Comparison of ENCODE assay signal across 8 mouse cellular contexts in the genomic region with DNA sequence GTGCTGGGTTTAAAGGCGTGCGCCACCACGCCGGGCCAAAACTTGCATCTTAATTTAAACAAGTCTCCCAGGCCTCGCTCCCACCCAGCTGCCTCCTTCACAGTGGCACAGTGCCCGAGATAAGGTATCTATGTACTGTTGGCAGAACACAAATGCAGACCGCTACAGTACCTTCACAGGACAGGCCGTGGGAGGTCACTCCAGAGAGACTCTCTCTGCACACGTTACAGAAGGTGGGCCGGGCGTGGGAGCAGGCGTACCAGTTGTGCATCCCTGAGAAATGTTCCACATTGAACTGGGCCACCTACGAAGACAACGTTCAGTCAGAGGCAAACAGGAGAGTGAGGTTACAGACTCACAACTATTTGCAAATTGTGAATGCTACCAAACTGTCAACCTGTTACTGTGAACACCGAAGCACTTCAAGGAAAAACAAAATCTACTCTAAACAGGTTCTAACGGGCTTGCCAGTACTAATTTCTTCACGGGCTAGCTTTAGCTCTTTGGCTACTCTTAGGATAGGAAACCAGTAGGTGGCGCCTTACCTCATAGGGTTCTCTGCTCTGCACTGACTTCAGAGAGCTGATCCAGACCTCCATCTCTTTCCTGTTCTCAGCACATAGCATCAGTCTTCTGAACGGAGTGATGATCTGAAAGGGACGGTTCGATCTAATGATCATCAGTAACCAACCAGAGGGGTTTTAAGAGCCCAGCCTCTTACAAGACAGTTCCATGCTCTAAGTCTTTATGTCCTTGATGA.
DNase-seq lines count a peak whose midpoint lies in the region; ATAC-seq and TF ChIP-seq lines count a peak whose summit lies in the region.

No protein-coding gene starts in this region.

- 69% methylated on average over 21 of the region's 21 CpGs for WGBS in heart, adult 2 months
- WGBS in thymus, adult 2 months, result 82% methylated on average over 21 of the region's 21 CpGs

- peak; percentile 74 for TF ChIP-seq CTCF in heart, adult 2 months (IDR thresholded peaks at IDR 0.05)
- no peak for TF ChIP-seq CTCF in thymus, adult 2 months (IDR thresholded peaks at IDR 0.05; ENCODE audit: borderline replicate concordance, control insufficient read depth, extremely low read depth, insufficient read depth, low read length, poor library complexity)
- TF ChIP-seq CTCF in left cerebral cortex, adult 2 months (IDR thresholded peaks at IDR 0.05), result peak; percentile 78

- no peak overlapping the region for H3K4me3 ChIP-seq in heart, adult 2 months
- H3K4me3 ChIP-seq in thymus, adult 2 months (ENCODE audit: control insufficient read depth, insufficient read depth, low read length), result no peak overlapping the region
- H3K4me3 ChIP-seq in left cerebral cortex, adult 2 months, result no peak overlapping the region

- ATAC-seq in erythroblast, adult 5-6 weeks (replicated peaks; ENCODE audit: low FRiP score, poor library complexity, severe bottlenecking), result no peak

- no peak for TF ChIP-seq EP300 in heart, adult 2 months (IDR thresholded peaks at IDR 0.05; ENCODE audit: insufficient read depth, low read depth, low read length)

- no peaks in the 10 kb centered on the region for H3K27me3 ChIP-seq in heart, adult 2 months (ENCODE audit: control insufficient read depth, insufficient read depth, low read length)
- H3K27me3 ChIP-seq in thymus, adult 2 months (ENCODE audit: control insufficient read depth, insufficient read depth, low read length), result no peaks in the 10 kb centered on the region

- intact Hi-C loops in heart, adult 2 months (cut with DNase I), result no loop called here
- intact Hi-C loops in heart, postnatal 25 days (cut with DNase I), result no loop called here
- intact Hi-C loops in left cerebral cortex, adult 2 months (cut with DNase I), result loop anchor here (1.0 kb wide), 1 partner anchor 23 kb away; no protein-coding TSS in a partner anchor

- no peak for TF ChIP-seq POLR2A in heart, adult 2 months (IDR thresholded peaks at IDR 0.05; ENCODE audit: insufficient read depth, low read depth, low read length)
- no peak for TF ChIP-seq POLR2A in thymus, adult 2 months (IDR thresholded peaks at IDR 0.05; ENCODE audit: control insufficient read depth, extremely low read depth, insufficient read depth, low read length, poor library complexity)

- peak in 1 of 2 experiments; percentile 10 for DNase-seq in heart, adult 2 months
- no peak for DNase-seq in heart, postnatal 25 days (ENCODE audit: low spot score)
- peak; percentile 61 for DNase-seq in thymus, adult 2 months
- no peak for DNase-seq in thymus, adult 18-20 months
- peak; percentile 48 for DNase-seq in cerebellum, adult 9-10 months
- DNase-seq in left cerebral cortex, adult 2 months (ENCODE audit: extremely low spot score in 1 of 2, low spot score in 2 of 2), result peak in 1 of 2 experiments; percentile 55
- no peak for DNase-seq in urinary bladder, adult 18-20 months (ENCODE audit: low spot score in 2 of 2)

- H3K36me3 ChIP-seq in heart, adult 2 months (ENCODE audit: control insufficient read depth, insufficient read depth, low read length), result no peaks in the 10 kb centered on the region
- H3K36me3 ChIP-seq in thymus, adult 2 months (ENCODE audit: control insufficient read depth, insufficient read depth, low read length), result no peaks in the 10 kb centered on the region

- no peaks in the 10 kb centered on the region for H3K4me1 ChIP-seq in heart, adult 2 months (ENCODE audit: control insufficient read depth, insufficient read depth, low read length)
- H3K4me1 ChIP-seq in thymus, adult 2 months (replicated peaks; ENCODE audit: control insufficient read depth, insufficient read depth, low read length), result peaks cover 16% of the 10 kb centered on the region

- no peak overlapping the region for H3K9ac ChIP-seq in heart, adult 2 months (ENCODE audit: low read depth, low read length)

- H3K27ac ChIP-seq in heart, adult 2 months, result no peak overlapping the region
- no peak overlapping the region for H3K27ac ChIP-seq in thymus, adult 2 months (ENCODE audit: control insufficient read depth, insufficient read depth, low read length)
- H3K27ac ChIP-seq in left cerebral cortex, adult 2 months, result no peak overlapping the region

- no peaks in the 10 kb centered on the region; the same call in 1 of the 2 replicates for H3K79me2 ChIP-seq in heart, adult 2 months (replicated peaks; ENCODE audit: control insufficient read depth, insufficient read depth, low read length)

Comparison
In these comparisons a context has a peak if more than half of its experiments do, and no peak if none do; other contexts are left out.
1. DNase-seq: peak in thymus, adult 2 months (single experiment) and cerebellum, adult 9-10 months (single experiment); none in heart, postnatal 25 days (single experiment), thymus, adult 18-20 months (0 of 2) and urinary bladder, adult 18-20 months (0 of 2).